Mouse (Mus musculus): Measurements from ENCODE around the gene Clec2d. TPM values are rescaled to one million over a fixed set of nuclear protein-coding genes. Genes with fewer than 3 reads are reported as not detected.

Gene Clec2d
- polyA plus RNA-seq, 1 experiment from 2014 or later, result 0.98 TPM

DNA sequence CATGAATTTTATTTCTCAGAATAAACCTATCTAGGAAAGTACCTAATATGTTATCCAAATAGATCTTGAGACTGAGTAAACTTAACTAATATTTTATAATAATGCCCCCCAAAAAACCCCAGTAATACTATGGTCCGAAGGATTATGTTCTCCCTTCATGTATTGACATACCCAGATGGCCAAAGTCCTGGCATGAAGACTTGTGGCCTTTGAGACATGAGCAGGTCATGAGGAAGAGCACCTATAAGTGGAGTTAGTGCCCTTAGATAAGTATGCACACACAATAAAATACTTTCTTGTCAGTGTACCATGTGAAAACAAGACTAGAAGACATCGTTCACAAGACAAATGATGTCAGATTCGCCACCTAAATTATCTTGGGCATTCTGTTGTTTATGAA, 24.4 kb downstream of the Clec2d start:
- no peak overlapping the region for H3K27ac ChIP-seq (ENCODE audit: low read length)
- H3K36me3 ChIP-seq (ENCODE audit: control insufficient read depth, insufficient read depth), result no peaks in the 10 kb centered on the region
- no peaks in the 10 kb centered on the region for H3K9me3 ChIP-seq (replicated peaks; ENCODE audit: control insufficient read depth, low read length)
- no peaks in the 10 kb centered on the region for H3K4me1 ChIP-seq (ENCODE audit: control insufficient read depth, insufficient read depth, low read length)
- ATAC-seq (replicated peaks; ENCODE audit: extremely low read depth, insufficient read depth, low FRiP score), result no peak
- no peaks in the 10 kb centered on the region for H3K27me3 ChIP-seq (ENCODE audit: control insufficient read depth, insufficient read depth, low read length)
- no peak overlapping the region for H3K4me2 ChIP-seq (ENCODE audit: low read depth, low read length)
- WGBS, result 80% methylated on average over 3 of the region's 3 CpGs
- no peak overlapping the region for H3K9ac ChIP-seq (ENCODE audit: low read length)
- H3K4me3 ChIP-seq (ENCODE audit: low read length), result no peak overlapping the region

- Histone ChIP-seq H3K27me3 (ENCODE audit: control insufficient read depth, insufficient read depth, low read length) (no peaks in the 10 kb centered on the region), H3K9ac (ENCODE audit: low read length) (no peak overlapping the region), H3K36me3 (ENCODE audit: control insufficient read depth, insufficient read depth) (no peaks in the 10 kb centered on the region), H3K4me2 (ENCODE audit: low read depth, low read length) (no peak overlapping the region), H3K4me3 (ENCODE audit: low read length) (no peak overlapping the region), H3K4me1 (ENCODE audit: control insufficient read depth, insufficient read depth, low read length) (no peaks in the 10 kb centered on the region), H3K27ac (ENCODE audit: low read length) (no peak overlapping the region), H3K9me3 (replicated peaks; ENCODE audit: control insufficient read depth, low read length) (0 out of 2 replicates have a peak, but pooled peaks cover 2% of the 10 kb centered on the region)
- ATAC-seq (replicated peaks; ENCODE audit: extremely low read depth, insufficient read depth, low FRiP score), result no peak
- 83% methylated on average over 5 of the region's 5 CpGs for WGBS
Measured at GRCm38 (mm10) chr6:129208891-129209519, 28.6 kb downstream of the Clec2d start.

DNA sequence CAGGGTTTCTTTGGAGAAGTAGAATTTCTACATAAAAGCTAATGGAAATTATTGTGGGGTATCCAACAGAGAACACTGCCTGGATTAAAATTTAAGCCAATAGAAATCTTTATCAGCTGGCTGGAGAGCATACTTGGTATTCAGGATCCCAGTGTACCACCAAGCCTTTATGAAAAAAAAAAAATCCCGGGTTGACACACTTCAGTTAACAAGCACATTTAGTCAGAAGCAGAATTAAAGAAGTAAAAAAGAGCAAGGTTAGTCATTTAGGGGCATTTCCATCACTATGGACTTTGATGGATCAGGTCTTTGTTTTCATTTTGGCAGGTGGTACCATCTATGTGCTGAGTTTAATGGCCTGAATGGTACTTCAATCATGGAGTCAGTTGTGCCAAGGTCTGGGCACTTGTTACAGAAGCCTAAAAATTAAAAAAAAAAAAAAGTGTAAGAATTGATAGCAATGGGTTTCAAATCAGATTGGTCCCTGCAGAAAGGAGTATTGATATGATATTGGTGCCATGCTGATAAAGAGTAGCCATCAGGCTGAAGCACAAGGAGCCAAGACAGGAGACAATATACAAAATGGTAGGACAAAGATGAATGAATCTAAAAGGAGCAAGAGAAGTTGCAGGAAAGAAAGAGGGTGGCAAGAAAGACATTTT, 29.5 kb downstream of the Clec2d start:
- H3K4me3 ChIP-seq (ENCODE audit: low read length), result no peak overlapping the region
- no peak overlapping the region for H3K4me2 ChIP-seq (ENCODE audit: low read depth, low read length)
- H3K9me3 ChIP-seq (replicated peaks; ENCODE audit: control insufficient read depth, low read length), result 0 out of 2 replicates have a peak, but pooled peaks cover 2% of the 10 kb centered on the region
- ATAC-seq (replicated peaks; ENCODE audit: extremely low read depth, insufficient read depth, low FRiP score), result no peak
- no peaks in the 10 kb centered on the region for H3K36me3 ChIP-seq (ENCODE audit: control insufficient read depth, insufficient read depth)
- WGBS, result 69% methylated on average over 1 of the region's 1 CpGs
- H3K27ac ChIP-seq (ENCODE audit: low read length), result 0 out of 2 replicates have a peak overlapping the region, but pooled peaks have one; percentile 18
- no peaks in the 10 kb centered on the region; the same call in 1 of the 2 replicates for H3K4me1 ChIP-seq (ENCODE audit: control insufficient read depth, insufficient read depth, low read length)
- H3K27me3 ChIP-seq (ENCODE audit: control insufficient read depth, insufficient read depth, low read length), result no peaks in the 10 kb centered on the region
- no peak overlapping the region for H3K9ac ChIP-seq (ENCODE audit: low read length)

DNA sequence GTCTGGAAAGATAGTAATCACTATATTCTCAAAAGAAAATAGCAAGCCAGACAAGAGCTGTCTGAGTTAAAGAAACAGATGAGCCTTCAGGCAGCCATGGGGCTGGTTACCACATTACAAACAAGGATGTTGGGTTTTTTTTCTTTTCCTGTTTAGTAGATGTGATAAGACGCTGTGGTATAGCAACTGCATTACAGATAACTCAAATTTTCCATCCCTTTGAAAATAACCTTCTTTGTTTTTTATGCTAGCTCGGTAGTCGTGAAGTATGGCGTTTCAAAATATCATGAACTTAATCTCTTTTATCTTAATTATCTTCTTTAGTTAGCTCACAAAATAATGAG, 30.0 kb downstream of the Clec2d start:
- WGBS, result 65% methylated on average over 4 of the region's 4 CpGs
- Histone ChIP-seq H3K27ac (ENCODE audit: low read length) (no peak overlapping the region), H3K27me3 (ENCODE audit: control insufficient read depth, insufficient read depth, low read length) (no peaks in the 10 kb centered on the region), H3K9me3 (replicated peaks; ENCODE audit: control insufficient read depth, low read length) (0 out of 2 replicates have a peak, but pooled peaks cover 2% of the 10 kb centered on the region), H3K9ac (ENCODE audit: low read length) (no peak overlapping the region), H3K4me1 (ENCODE audit: control insufficient read depth, insufficient read depth, low read length) (peaks cover 4% of the 10 kb centered on the region; the same call in 1 of the 2 replicates), H3K36me3 (ENCODE audit: control insufficient read depth, insufficient read depth) (no peaks in the 10 kb centered on the region), H3K4me3 (ENCODE audit: low read length) (no peak overlapping the region), H3K4me2 (ENCODE audit: low read depth, low read length) (no peak overlapping the region)
- no peak for ATAC-seq (replicated peaks; ENCODE audit: extremely low read depth, insufficient read depth, low FRiP score)

GRCm38 (mm10) chr6:129212421-129213195, 32.2 kb downstream of the Clec2d start:
- Histone ChIP-seq H3K4me1 (ENCODE audit: control insufficient read depth, insufficient read depth, low read length) (peaks cover 6% of the 10 kb centered on the region; the same call in 1 of the 2 replicates), H3K9ac (ENCODE audit: low read length) (no peak overlapping the region), H3K9me3 (replicated peaks; ENCODE audit: control insufficient read depth, low read length) (0 out of 2 replicates have a peak, but pooled peaks cover 2% of the 10 kb centered on the region), H3K27ac (ENCODE audit: low read length) (no peak overlapping the region), H3K36me3 (ENCODE audit: control insufficient read depth, insufficient read depth) (no peaks in the 10 kb centered on the region), H3K27me3 (ENCODE audit: control insufficient read depth, insufficient read depth, low read length) (no peaks in the 10 kb centered on the region), H3K4me3 (ENCODE audit: low read length) (no peak overlapping the region), H3K4me2 (ENCODE audit: low read depth, low read length) (no peak overlapping the region)
- no peak for ATAC-seq (replicated peaks; ENCODE audit: extremely low read depth, insufficient read depth, low FRiP score)

DNA sequence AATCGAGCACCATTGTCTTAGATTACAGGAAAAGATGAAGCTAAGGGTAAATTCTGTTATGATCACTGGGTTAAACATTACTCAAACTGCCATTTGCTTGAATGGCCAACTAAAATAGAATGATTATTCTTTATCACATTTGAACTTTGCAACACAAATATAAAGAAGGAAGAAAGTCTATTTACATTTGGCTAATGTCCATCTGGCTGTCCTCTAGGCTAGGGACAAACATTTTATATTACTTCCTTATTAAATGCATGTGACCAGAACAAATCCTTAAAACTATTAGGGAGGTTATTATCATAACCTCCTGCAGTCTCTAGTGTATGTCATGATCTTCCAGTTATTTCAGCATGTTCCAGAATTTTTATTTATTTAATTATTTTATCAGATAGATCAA, 33.1 kb downstream of the Clec2d start:
- H3K9me3 ChIP-seq (replicated peaks; ENCODE audit: control insufficient read depth, low read length), result 0 out of 2 replicates have a peak, but pooled peaks cover 2% of the 10 kb centered on the region
- H3K27ac ChIP-seq (ENCODE audit: low read length), result no peak overlapping the region
- H3K4me2 ChIP-seq (ENCODE audit: low read depth, low read length), result no peak overlapping the region
- no peaks in the 10 kb centered on the region for H3K27me3 ChIP-seq (ENCODE audit: control insufficient read depth, insufficient read depth, low read length)
- 43% methylated on average over 1 of the region's 1 CpGs for WGBS
- no peak overlapping the region for H3K4me3 ChIP-seq (ENCODE audit: low read length)
- H3K4me1 ChIP-seq (ENCODE audit: control insufficient read depth, insufficient read depth, low read length), result peaks cover 6% of the 10 kb centered on the region; the same call in 1 of the 2 replicates
- no peaks in the 10 kb centered on the region for H3K36me3 ChIP-seq (ENCODE audit: control insufficient read depth, insufficient read depth)
- no peak overlapping the region for H3K9ac ChIP-seq (ENCODE audit: low read length)
- ATAC-seq (replicated peaks; ENCODE audit: extremely low read depth, insufficient read depth, low FRiP score), result no peak; the same call in 1 of the 2 replicates

- Histone ChIP-seq H3K4me1 (ENCODE audit: control insufficient read depth, insufficient read depth, low read length) (peaks cover 6% of the 10 kb centered on the region; the same call in 1 of the 2 replicates), H3K4me3 (ENCODE audit: low read length) (no peak overlapping the region), H3K27me3 (ENCODE audit: control insufficient read depth, insufficient read depth, low read length) (no peaks in the 10 kb centered on the region), H3K9ac (ENCODE audit: low read length) (no peak overlapping the region), H3K9me3 (replicated peaks; ENCODE audit: control insufficient read depth, low read length) (0 out of 2 replicates have a peak, but pooled peaks cover 2% of the 10 kb centered on the region), H3K36me3 (ENCODE audit: control insufficient read depth, insufficient read depth) (no peaks in the 10 kb centered on the region), H3K27ac (ENCODE audit: low read length) (no peak overlapping the region; the same call in 1 of the 2 replicates), H3K4me2 (ENCODE audit: low read depth, low read length) (no peak overlapping the region)
- no peak for ATAC-seq (replicated peaks; ENCODE audit: extremely low read depth, insufficient read depth, low FRiP score)
- WGBS, result 83% methylated on average over 2 of the region's 2 CpGs
Measured at GRCm38 (mm10) chr6:129214263-129214662, 33.8 kb downstream of the Clec2d start.

DNA sequence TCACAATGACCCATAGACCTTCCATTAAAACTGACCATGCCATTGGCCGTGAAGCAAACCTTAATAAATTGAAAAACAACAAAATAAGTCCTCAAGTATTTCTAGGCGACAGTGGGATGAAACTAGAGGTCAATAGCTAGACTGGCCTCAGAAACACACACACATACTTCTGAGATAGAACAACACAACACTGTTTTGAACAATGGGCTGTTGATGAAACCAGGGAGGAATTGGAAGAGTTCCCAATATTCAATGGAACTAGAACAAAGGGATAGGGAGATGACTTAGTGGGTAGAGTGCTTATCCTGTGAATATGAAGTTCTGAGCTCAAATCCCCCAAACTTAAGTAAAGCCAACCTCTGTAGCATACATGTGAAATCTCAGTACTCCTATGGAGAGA, 34.6 kb downstream of the Clec2d start:
- H3K4me2 ChIP-seq (ENCODE audit: low read depth, low read length), result no peak overlapping the region
- H3K27ac ChIP-seq (ENCODE audit: low read length), result no peak overlapping the region
- no peak for ATAC-seq (replicated peaks; ENCODE audit: extremely low read depth, insufficient read depth, low FRiP score)
- peaks cover 6% of the 10 kb centered on the region; the same call in 1 of the 2 replicates for H3K4me1 ChIP-seq (ENCODE audit: control insufficient read depth, insufficient read depth, low read length)
- H3K4me3 ChIP-seq (ENCODE audit: low read length), result no peak overlapping the region
- H3K36me3 ChIP-seq (ENCODE audit: control insufficient read depth, insufficient read depth), result no peaks in the 10 kb centered on the region
- H3K9me3 ChIP-seq (replicated peaks; ENCODE audit: control insufficient read depth, low read length), result 0 out of 2 replicates have a peak, but pooled peaks cover 2% of the 10 kb centered on the region
- 67% methylated on average over 2 of the region's 2 CpGs for WGBS
- H3K27me3 ChIP-seq (ENCODE audit: control insufficient read depth, insufficient read depth, low read length), result no peaks in the 10 kb centered on the region
- no peak overlapping the region for H3K9ac ChIP-seq (ENCODE audit: low read length)

Measured in heart, embryonic 16.5 days (tissue).